Mouse (Mus musculus): ENCODE results near the gene Gm13697.

The Gm13697 gene

DNA sequence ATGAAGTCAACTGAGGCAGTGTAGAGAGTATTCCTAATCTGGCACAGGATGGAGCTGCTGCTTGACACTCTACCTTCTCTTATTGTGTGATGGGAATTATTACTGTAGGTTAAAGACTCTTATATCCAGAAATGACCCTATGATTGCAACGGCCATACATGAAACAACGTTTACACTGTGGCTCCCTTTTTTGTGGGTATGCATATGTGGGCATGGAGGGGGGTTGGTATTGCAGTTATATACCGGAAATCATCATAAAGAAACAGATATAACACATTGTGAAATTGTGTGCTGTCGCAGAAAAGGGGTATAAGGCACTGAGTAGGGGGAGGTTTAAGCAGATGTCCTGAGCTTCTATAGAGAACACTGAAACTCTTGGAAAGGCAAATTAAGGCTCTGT, 51.5 kb downstream of the Gm13697 start:
- no peak for DNase-seq (ENCODE audit: low spot score)
